Mouse (Mus musculus): ENCODE measurements around the gene Carns1. TPM values are rescaled to one million over a fixed set of nuclear protein-coding genes. Genes with fewer than 3 reads are reported as not detected.
A peak's percentile ranks its signal among the peaks of the same experiment; 100 is the strongest.
"Not testable (repeated sequence)": the region's sequence is repeated elsewhere in the genome, so short reads cannot be mapped to it uniquely, and the experiment has no call there.

Gene Carns1
- polyA plus RNA-seq, 1 experiment from 2014 or later = 5.6 TPM

DNA sequence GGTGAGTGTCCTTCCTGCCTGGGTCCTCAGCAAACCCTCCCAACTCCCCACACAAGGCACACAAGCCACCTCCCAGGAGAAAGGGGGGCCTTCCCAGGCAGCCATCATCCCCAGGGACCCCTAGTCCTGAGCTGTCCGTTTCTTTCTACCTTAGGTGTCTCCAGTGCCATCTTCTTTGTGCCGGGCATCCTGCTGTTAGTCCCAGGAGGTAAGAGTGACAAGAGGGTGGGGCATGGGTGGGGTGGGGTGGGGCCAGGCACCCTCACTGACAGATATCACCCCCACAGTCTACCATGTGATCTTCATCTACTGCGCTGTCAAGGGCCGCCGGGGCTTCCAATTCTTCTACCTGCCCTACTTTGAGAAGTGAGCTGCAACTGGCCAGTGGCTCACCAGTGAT, 44.2 kb downstream of the Carns1 start:
- 93% methylated on average over 5 of the region's 5 CpGs for WGBS

DNA sequence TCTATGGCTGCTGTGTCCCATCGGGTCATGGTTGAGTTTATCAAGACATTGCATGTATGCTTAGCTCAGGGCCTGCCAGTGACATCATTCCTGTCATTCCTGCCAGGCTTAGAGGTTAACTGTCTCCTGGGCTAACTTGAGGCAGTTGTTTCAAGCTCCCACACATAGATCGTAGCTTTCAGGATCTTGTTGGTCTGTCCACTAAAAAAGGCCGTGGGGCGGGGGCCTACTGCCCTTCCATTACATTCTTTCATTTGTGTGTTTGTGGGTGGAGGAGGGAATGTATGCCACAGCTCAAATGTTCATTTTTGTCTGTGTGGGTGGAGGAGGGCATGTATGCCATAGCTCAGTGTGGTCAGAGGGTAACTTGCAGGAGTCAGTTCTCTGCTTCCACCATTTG, 45.2 kb downstream of the Carns1 start:
- Histone ChIP-seq H3K27ac (replicated peaks) (no peak overlapping the region), H3K4me1 (replicated peaks) (peaks cover 18% of the 10 kb centered on the region), H3K4me3 (no peak overlapping the region), H3K4me2 (no peak overlapping the region), H3K9me3 (no peaks in the 10 kb centered on the region), H3K27me3 (no peaks in the 10 kb centered on the region), H3K9ac (no peak overlapping the region), H3K36me3 (peaks cover 27% of the 10 kb centered on the region)
- ATAC-seq (ENCODE audit: low FRiP score, low read depth) = no peak
- 86% methylated on average over 4 of the region's 4 CpGs for WGBS

More for the DNA sequence above, 44.2 kb downstream of the Carns1 start:
- no peak overlapping the region for H3K27ac ChIP-seq (replicated peaks)
- no peak overlapping the region for H3K4me3 ChIP-seq
- no peak for ATAC-seq (ENCODE audit: low FRiP score, low read depth)
- no peaks in the 10 kb centered on the region for H3K27me3 ChIP-seq
- H3K9me3 ChIP-seq = no peaks in the 10 kb centered on the region
- H3K36me3 ChIP-seq = peaks cover 27% of the 10 kb centered on the region
- no peak overlapping the region for H3K9ac ChIP-seq
- H3K4me1 ChIP-seq (replicated peaks) = peaks cover 16% of the 10 kb centered on the region
- no peak overlapping the region for H3K4me2 ChIP-seq

GRCm38 (mm10) chr19:4129462-4129861, 45.8 kb downstream of the Carns1 start:
- no peaks in the 10 kb centered on the region for H3K27me3 ChIP-seq
- WGBS = 95% methylated on average over 7 of the region's 7 CpGs
- H3K27ac ChIP-seq (replicated peaks) = no peak overlapping the region
- no peak overlapping the region for H3K4me3 ChIP-seq
- no peak for ATAC-seq (ENCODE audit: low FRiP score, low read depth)
- H3K4me2 ChIP-seq = no peak overlapping the region
- peaks cover 24% of the 10 kb centered on the region for H3K4me1 ChIP-seq (replicated peaks)
- H3K36me3 ChIP-seq = peaks cover 27% of the 10 kb centered on the region
- no peak overlapping the region for H3K9ac ChIP-seq
- no peaks in the 10 kb centered on the region for H3K9me3 ChIP-seq

DNA sequence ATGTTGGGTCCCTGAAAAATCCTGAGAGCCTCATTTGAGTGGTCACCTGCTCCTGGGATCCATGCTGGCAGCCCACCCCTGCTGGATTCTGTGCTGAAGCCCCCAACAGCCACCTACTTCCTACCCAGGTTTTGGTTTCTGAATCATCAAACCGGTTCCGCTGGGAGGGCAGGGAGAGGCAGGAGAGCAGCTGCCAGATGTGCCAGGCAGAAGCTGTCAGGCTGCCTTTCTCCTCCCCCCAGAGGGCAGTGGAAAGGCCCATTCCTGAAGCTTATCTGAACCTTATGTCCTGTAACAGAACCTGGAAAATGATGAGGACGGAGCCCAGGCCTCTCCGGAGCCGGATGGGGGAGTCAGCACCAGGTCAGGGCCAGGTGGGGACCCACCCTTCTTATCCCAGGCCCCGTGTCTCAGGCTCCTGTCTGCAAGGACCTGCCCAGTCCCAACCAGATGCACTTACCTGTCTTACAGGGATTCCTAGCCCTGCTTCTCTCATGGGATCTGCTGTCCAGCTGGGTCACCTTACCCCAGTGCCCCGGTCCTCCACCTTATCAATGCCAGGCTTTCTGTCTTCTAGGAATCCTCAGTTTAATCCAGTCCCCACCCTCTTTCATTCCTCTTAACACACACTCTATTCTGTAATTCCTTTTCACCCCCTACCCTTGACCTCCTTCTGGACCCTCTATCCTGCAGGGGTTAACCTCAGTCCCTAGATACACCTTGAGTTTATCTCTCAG, 48.4 kb downstream of the Carns1 start:
- H3K27me3 ChIP-seq = no peaks in the 10 kb centered on the region
- H3K4me1 ChIP-seq (replicated peaks) = peaks cover 26% of the 10 kb centered on the region
- peaks cover 19% of the 10 kb centered on the region for H3K36me3 ChIP-seq
- 0 out of 2 replicates have a peak overlapping the region, but pooled peaks have one; percentile 77 for H3K27ac ChIP-seq (replicated peaks)
- H3K9ac ChIP-seq = peak overlapping the region; percentile 84
- no peaks in the 10 kb centered on the region for H3K9me3 ChIP-seq
- H3K4me2 ChIP-seq = peak overlapping the region; percentile 69
- 71% methylated on average over 7 of the region's 7 CpGs for WGBS
- ATAC-seq (ENCODE audit: low FRiP score, low read depth) = no peak
- peak overlapping the region; percentile 72 for H3K4me3 ChIP-seq

- peak within 1 kb of the TSS; percentile 84 for H3K9ac ChIP-seq
- peak; percentile 92 for ATAC-seq (ENCODE audit: low FRiP score, low read depth)
- H3K27ac ChIP-seq (replicated peaks) = peak within 1 kb of the TSS; percentile 77
- H3K4me1 ChIP-seq (replicated peaks) = peaks cover 26% of the 10 kb centered on the region
- peak within 1 kb of the TSS; percentile 72 for H3K4me3 ChIP-seq
- H3K4me2 ChIP-seq = peak within 1 kb of the TSS; percentile 69
- H3K9me3 ChIP-seq = no peaks in the 10 kb centered on the region
- H3K27me3 ChIP-seq = no peaks in the 10 kb centered on the region
- WGBS = under 1% methylated on average over 63 of the region's 64 CpGs
- H3K36me3 ChIP-seq = peaks cover 12% of the 10 kb centered on the region
Measured at GRCm38 (mm10) chr19:4125741-4126696, 49.3 kb downstream of the Carns1 start, which contains the start of gene Aip. Gene Aip, minus strand, starts transcription at chr19:4125858.

GRCm38 (mm10) chr19:4125268-4125667, 50.0 kb downstream of the Carns1 start:
- H3K36me3 ChIP-seq = peaks cover 12% of the 10 kb centered on the region
- peak overlapping the region; percentile 84; the same call in 1 of the 2 replicates for H3K9ac ChIP-seq
- peak overlapping the region; percentile 69 for H3K4me2 ChIP-seq
- H3K27ac ChIP-seq (replicated peaks) = peak overlapping the region; percentile 77
- peak overlapping the region; percentile 72 for H3K4me3 ChIP-seq
- not testable (repeated sequence) for H3K9me3 ChIP-seq, H3K27me3 ChIP-seq
- H3K4me1 ChIP-seq (replicated peaks) = peaks cover 33% of the 10 kb centered on the region
- 9% methylated on average over 3 of the region's 4 CpGs for WGBS
- ATAC-seq (ENCODE audit: low FRiP score, low read depth) = peak; percentile 21

- H3K36me3 ChIP-seq = 0 out of 2 replicates have a peak, but pooled peaks cover 4% of the 10 kb centered on the region
- 0 out of 2 replicates have a peak overlapping the region, but pooled peaks have one; percentile 69 for H3K4me2 ChIP-seq
- no peak for ATAC-seq (ENCODE audit: low FRiP score, low read depth)
- no peak overlapping the region for H3K27ac ChIP-seq (replicated peaks)
- no peaks in the 10 kb centered on the region for H3K9me3 ChIP-seq
- 83% methylated on average over 4 of the region's 4 CpGs for WGBS
- no peak overlapping the region for H3K9ac ChIP-seq
- H3K27me3 ChIP-seq = no peaks in the 10 kb centered on the region
- H3K4me1 ChIP-seq (replicated peaks) = peaks cover 35% of the 10 kb centered on the region
- H3K4me3 ChIP-seq = no peak overlapping the region
Measured at GRCm38 (mm10) chr19:4124432-4124831, 50.8 kb downstream of the Carns1 start.

DNA sequence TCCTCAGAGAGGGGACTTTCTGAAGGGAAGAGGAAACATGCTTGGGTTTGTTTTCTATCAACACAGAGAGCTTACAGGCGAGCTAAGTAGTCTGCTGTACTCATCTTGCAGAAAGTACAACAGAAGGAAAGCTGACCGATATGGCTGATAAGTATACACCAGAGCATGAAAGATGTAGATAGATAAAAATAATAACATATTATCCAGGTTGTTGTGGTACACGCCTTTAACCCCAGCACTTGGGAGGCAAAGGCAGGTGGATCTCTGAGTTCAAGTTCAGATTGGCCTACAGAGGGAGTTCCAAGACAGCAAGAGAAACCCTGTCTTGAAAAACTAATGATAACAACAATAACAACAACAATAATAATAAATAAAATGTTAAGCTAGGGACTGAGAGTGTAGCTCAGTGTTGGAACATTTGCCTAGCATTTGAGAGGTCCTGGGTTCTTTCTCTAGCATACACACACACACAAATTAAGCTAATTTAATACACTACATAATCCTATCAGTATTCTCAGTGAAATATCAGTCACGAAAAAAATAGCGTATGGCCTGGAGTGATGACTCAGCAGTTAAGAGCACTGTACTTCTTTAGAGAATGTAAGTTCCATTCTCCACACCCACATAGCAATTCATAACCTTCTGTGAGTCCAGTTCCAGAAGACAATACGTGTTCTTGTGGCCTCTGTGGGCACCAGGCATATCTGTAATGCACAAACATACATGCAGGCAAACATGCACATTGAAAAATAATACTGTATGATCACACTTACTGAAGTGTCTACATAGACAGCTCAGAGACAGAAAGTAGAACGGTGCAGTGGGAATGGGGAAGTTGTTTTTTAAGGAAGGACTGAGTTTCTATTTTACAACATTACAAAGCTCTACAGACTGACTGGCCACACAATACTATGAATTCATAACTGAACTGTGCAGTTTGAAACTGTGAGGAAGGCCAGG, 52.6 kb downstream of the Carns1 start:
- 87% methylated on average over 7 of the region's 7 CpGs for WGBS
- Histone ChIP-seq H3K9ac (no peak overlapping the region), H3K27me3 (no peaks in the 10 kb centered on the region), H3K27ac (replicated peaks) (no peak overlapping the region), H3K36me3 (0 out of 2 replicates have a peak, but pooled peaks cover 3% of the 10 kb centered on the region), H3K4me1 (replicated peaks) (peaks cover 33% of the 10 kb centered on the region), H3K9me3 (no peaks in the 10 kb centered on the region), H3K4me3 (no peak overlapping the region), H3K4me2 (no peak overlapping the region)
- no peak for ATAC-seq (ENCODE audit: low FRiP score, low read depth)

DNA sequence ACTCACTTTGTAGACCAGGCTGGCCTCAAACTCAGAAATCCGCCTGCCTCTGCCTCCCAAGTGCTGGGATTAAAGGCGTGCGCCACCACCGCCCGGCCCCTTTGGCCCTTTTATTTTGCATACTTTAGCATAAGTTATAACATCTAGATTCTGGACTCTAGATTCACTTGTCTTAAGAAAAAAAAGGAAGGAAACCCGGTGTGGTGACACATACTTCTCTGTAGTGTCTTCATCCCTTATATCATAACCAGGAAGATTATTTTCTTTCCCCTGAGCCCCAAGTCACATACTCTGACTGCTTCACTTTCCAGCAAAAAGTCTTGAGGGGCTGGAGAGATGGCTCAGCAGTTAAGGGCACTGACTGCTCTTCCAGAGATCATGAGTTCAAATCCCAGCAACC, 53.4 kb downstream of the Carns1 start:
- WGBS = 54% methylated on average over 6 of the region's 6 CpGs
- H3K27ac ChIP-seq (replicated peaks) = peak overlapping the region; percentile 92
- not testable (repeated sequence) for H3K9ac ChIP-seq; H3K27me3 ChIP-seq; H3K36me3 ChIP-seq; H3K9me3 ChIP-seq; ATAC-seq (ENCODE audit: low FRiP score, low read depth)
- H3K4me1 ChIP-seq (replicated peaks) = peaks cover 25% of the 10 kb centered on the region
- peak overlapping the region; percentile 54; the same call in 1 of the 2 replicates for H3K4me3 ChIP-seq
- H3K4me2 ChIP-seq = peak overlapping the region; percentile 53

GRCm38 (mm10) chr19:4121097-4121805, 54.0 kb downstream of the Carns1 start:
- 3% methylated on average over 38 of the region's 38 CpGs for WGBS
- Histone ChIP-seq H3K4me3 (peak overlapping the region; percentile 54), H3K27ac (replicated peaks) (peak overlapping the region; percentile 92), H3K36me3 (0 out of 2 replicates have a peak, but pooled peaks cover 13% of the 10 kb centered on the region), H3K9me3 (no peaks in the 10 kb centered on the region), H3K4me2 (peak overlapping the region; percentile 53), H3K9ac (peak overlapping the region; percentile 54), H3K27me3 (no peaks in the 10 kb centered on the region), H3K4me1 (replicated peaks) (peaks cover 19% of the 10 kb centered on the region)
- ATAC-seq (ENCODE audit: low FRiP score, low read depth) = peak; percentile 86

Measured in hindbrain, embryonic 15.5 days (tissue).